Mouse (Mus musculus): ENCODE measurements around the gene Pparg. TPM values are rescaled to one million over a fixed set of nuclear protein-coding genes. Genes with fewer than 3 reads are reported as not detected.

The Pparg gene
- polyA plus RNA-seq, 1 experiment from 2014 or later = 6.4 TPM

DNA sequence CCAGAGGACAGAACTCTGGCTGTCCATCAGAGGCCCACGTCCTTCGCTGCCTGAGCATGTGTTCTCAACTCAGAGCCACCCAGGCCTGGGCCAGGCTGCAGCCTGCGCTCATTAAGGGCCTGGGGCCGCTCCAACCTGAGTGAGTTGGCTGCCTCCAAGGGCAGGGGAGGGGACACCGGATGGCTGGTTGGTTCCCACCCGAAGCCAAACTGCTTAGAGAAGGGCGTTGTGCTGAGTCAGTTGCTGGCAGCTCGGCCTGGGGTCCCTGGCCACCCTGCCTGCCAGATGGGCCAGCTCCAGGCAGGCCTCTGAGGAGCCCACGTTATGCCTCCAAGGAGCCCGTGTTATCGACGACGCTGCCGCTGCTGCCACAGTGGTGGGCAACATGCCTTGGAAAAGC lies 138.8 kb downstream of the Pparg start:
- Histone ChIP-seq H3K4me2 (replicated peaks; ENCODE audit: low read depth, low read length) (no peak overlapping the region), H3K27me3 (ENCODE audit: insufficient read depth, low read length) (no peaks in the 10 kb centered on the region), H3K9ac (replicated peaks; ENCODE audit: low read length) (no peak overlapping the region), H3K4me3 (ENCODE audit: low read length) (no peak overlapping the region), H3K9me3 (ENCODE audit: low read length) (no peaks in the 10 kb centered on the region), H3K27ac (ENCODE audit: low read length) (no peak overlapping the region), H3K36me3 (ENCODE audit: insufficient read depth, low read length) (no peaks in the 10 kb centered on the region), H3K4me1 (ENCODE audit: insufficient read depth, low read length) (peaks cover 8% of the 10 kb centered on the region; the same call in 1 of the 2 replicates)
- WGBS = 73% methylated on average over 14 of the region's 14 CpGs
- no peak for ATAC-seq (ENCODE audit: low FRiP score, low TSS enrichment)

DNA sequence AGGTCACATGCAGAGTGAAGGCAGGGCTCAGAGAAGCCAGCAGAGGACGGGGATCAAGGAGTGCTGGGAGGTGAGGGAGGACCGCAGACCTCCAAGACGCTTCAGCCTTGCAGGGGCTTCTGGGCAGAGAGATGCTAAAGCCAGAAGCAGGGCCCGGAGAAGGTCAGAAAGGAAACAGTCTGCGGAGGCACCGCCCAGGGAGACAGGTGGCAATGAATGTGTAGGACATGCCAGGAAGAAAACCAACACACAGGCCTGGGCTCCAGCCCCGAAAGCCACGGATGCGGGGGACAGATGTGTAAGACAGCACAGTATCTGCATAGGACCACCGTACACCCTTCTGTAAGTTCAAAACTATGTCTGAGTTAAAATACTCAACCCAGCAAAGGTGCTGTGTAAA lies 139.5 kb downstream of the Pparg start:
- Histone ChIP-seq H3K4me1 (ENCODE audit: insufficient read depth, low read length) (peaks cover 8% of the 10 kb centered on the region; the same call in 1 of the 2 replicates), H3K4me3 (ENCODE audit: low read length) (no peak overlapping the region), H3K36me3 (ENCODE audit: insufficient read depth, low read length) (no peaks in the 10 kb centered on the region), H3K4me2 (replicated peaks; ENCODE audit: low read depth, low read length) (no peak overlapping the region), H3K27me3 (ENCODE audit: insufficient read depth, low read length) (no peaks in the 10 kb centered on the region), H3K27ac (ENCODE audit: low read length) (no peak overlapping the region), H3K9me3 (ENCODE audit: low read length) (no peaks in the 10 kb centered on the region), H3K9ac (replicated peaks; ENCODE audit: low read length) (no peak overlapping the region)
- no peak for ATAC-seq (ENCODE audit: low FRiP score, low TSS enrichment)
- 92% methylated on average over 10 of the region's 10 CpGs for WGBS

DNA sequence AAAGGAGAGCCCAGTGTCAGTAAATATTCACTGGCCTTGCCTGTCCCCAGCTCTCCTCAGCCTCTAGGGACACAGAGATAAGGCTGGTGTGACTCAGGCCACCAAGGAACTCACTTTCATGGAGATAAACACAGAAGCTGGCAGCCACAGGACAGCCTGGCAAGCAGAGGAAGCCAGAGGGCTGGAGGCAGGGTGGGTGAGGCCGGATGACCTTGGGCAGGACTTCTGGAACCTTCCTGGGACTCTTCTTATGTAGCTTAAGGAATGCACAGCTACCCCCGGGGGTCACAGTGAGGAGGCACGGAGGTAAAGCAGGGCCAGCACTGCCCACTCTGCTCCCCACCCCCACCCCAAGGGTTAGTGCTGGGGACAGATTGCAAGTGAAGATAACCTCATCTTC lies 140.4 kb downstream of the Pparg start:
- H3K36me3 ChIP-seq (ENCODE audit: insufficient read depth, low read length) = no peaks in the 10 kb centered on the region
- no peak overlapping the region for H3K9ac ChIP-seq (replicated peaks; ENCODE audit: low read length)
- ATAC-seq (ENCODE audit: low FRiP score, low TSS enrichment) = no peak
- peaks cover 8% of the 10 kb centered on the region; the same call in 1 of the 2 replicates for H3K4me1 ChIP-seq (ENCODE audit: insufficient read depth, low read length)
- H3K4me2 ChIP-seq (replicated peaks; ENCODE audit: low read depth, low read length) = no peak overlapping the region
- no peaks in the 10 kb centered on the region for H3K9me3 ChIP-seq (ENCODE audit: low read length)
- H3K27me3 ChIP-seq (ENCODE audit: insufficient read depth, low read length) = no peaks in the 10 kb centered on the region
- H3K4me3 ChIP-seq (ENCODE audit: low read length) = no peak overlapping the region
- no peak overlapping the region for H3K27ac ChIP-seq (ENCODE audit: low read length)
- 56% methylated on average over 3 of the region's 3 CpGs for WGBS

DNA sequence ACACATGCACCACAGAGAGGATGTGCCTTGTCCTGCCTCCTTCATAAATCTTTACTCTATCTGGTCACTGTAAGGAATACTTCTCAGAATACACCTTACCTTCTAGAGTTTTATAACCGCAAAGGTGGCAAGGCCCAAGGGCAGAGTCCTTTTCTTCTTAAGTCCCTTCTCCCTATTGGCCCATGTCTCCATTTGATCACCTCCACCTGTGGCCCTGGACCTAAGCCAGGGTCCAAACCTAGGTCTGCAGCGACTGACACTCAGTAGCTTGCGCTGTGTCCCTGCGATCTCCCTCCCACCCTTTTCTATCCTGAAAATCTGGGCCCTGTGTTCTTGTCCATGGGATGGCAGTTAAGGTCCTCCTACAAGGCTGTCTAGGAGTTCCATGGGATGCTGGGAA lies 142.3 kb downstream of the Pparg start:
- H3K27ac ChIP-seq (ENCODE audit: low read length) = peak overlapping the region; percentile 20; the same call in 1 of the 2 replicates
- peaks cover 8% of the 10 kb centered on the region; the same call in 1 of the 2 replicates for H3K4me1 ChIP-seq (ENCODE audit: insufficient read depth, low read length)
- H3K4me3 ChIP-seq (ENCODE audit: low read length) = no peak overlapping the region
- WGBS = 90% methylated on average over 4 of the region's 4 CpGs
- H3K9ac ChIP-seq (replicated peaks; ENCODE audit: low read length) = no peak overlapping the region
- ATAC-seq (ENCODE audit: low FRiP score, low TSS enrichment) = no peak
- no peaks in the 10 kb centered on the region for H3K9me3 ChIP-seq (ENCODE audit: low read length)
- H3K36me3 ChIP-seq (ENCODE audit: insufficient read depth, low read length) = no peaks in the 10 kb centered on the region
- no peak overlapping the region for H3K4me2 ChIP-seq (replicated peaks; ENCODE audit: low read depth, low read length)
- H3K27me3 ChIP-seq (ENCODE audit: insufficient read depth, low read length) = no peaks in the 10 kb centered on the region

DNA sequence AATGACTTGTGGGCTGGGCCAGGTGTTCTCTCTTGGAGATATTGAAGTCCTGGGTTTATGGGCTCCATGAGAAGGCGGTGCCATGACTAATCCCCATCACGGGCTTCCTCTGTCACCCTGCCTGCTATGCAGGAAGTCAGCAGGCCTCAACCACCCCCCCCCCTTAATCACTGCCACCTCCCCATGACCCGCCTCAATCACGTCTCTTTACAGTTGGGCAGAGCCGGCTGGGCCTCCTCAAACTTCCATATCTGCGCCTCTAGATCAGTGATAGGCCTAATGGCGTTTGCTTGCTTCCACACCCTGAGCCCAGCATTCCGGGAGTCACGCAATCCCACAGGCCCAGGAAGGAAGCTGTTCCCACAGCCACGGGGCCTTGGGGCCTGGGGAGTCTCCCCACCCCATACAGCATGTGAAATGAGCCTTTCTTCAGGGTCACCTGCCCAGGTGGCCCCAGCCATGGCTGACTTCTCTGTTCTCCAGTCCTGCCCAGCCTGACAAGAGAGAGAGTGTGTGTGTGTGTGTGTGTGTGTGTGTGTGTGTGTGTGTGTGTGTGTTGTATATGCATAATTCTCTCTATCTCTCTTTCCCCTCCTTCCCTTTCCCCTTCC lies 142.9 kb downstream of the Pparg start:
- 64% methylated on average over 10 of the region's 10 CpGs for WGBS
- Histone ChIP-seq H3K27ac (ENCODE audit: low read length) (peak overlapping the region; percentile 36), H3K4me1 (ENCODE audit: insufficient read depth, low read length) (peaks cover 8% of the 10 kb centered on the region; the same call in 1 of the 2 replicates), H3K27me3 (ENCODE audit: insufficient read depth, low read length) (no peaks in the 10 kb centered on the region), H3K36me3 (ENCODE audit: insufficient read depth, low read length) (no peaks in the 10 kb centered on the region), H3K9ac (replicated peaks; ENCODE audit: low read length) (no peak overlapping the region), H3K4me2 (replicated peaks; ENCODE audit: low read depth, low read length) (no peak overlapping the region), H3K4me3 (ENCODE audit: low read length) (no peak overlapping the region), H3K9me3 (ENCODE audit: low read length) (no peaks in the 10 kb centered on the region)
- peak; percentile 65 for ATAC-seq (ENCODE audit: low FRiP score, low TSS enrichment)

DNA sequence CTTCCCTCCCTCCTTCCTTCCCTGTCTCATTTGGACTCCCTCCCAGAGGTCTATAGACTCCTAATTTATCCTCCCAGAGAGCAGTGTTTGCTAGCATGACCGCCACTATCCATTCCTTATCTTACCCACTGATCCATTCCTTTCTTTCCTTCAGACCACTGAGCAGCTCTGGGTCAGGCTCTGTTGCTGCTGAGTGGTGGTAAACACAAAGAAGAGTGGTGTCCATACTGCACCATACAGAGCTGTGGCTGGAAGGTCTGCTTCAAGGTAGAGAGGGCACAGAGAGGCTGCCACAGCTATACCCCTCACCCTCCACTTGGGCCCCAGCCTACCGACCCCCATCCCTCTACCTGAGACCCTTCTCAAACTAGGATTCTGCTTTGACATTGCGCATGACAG lies 143.4 kb downstream of the Pparg start:
- peak; percentile 53 for ATAC-seq (ENCODE audit: low FRiP score, low TSS enrichment)
- H3K27ac ChIP-seq (ENCODE audit: low read length) = peak overlapping the region; percentile 44; the same call in 1 of the 2 replicates
- 70% methylated on average over 3 of the region's 3 CpGs for WGBS

DNA sequence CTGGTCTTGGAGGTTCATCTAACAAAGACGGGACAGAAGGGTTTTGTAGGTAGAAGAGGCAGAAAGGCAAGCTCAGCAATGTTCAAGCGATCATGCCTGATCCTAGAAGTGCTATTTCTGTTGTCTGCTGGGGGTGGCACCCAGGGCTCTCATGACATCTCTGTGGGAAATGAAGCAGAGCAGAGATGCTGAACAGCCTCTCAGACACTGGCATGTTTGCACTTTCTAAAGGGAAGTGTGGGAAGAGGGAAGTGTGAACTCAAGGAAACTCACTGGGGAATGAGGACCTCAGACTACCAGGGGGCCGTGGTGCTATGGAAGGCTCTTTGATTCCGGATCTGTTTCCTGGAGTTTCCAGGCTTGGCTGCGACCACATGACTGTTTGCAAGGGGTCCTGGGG lies 144.2 kb downstream of the Pparg start:
- WGBS = 79% methylated on average over 5 of the region's 5 CpGs
- Histone ChIP-seq H3K27me3 (ENCODE audit: insufficient read depth, low read length) (no peaks in the 10 kb centered on the region), H3K27ac (ENCODE audit: low read length) (peak overlapping the region; percentile 44; the same call in 1 of the 2 replicates), H3K9me3 (ENCODE audit: low read length) (no peaks in the 10 kb centered on the region), H3K4me1 (ENCODE audit: insufficient read depth, low read length) (peaks cover 8% of the 10 kb centered on the region; the same call in 1 of the 2 replicates), H3K9ac (replicated peaks; ENCODE audit: low read length) (no peak overlapping the region), H3K4me3 (ENCODE audit: low read length) (no peak overlapping the region), H3K36me3 (ENCODE audit: insufficient read depth, low read length) (no peaks in the 10 kb centered on the region), H3K4me2 (replicated peaks; ENCODE audit: low read depth, low read length) (no peak overlapping the region)
- ATAC-seq (ENCODE audit: low FRiP score, low TSS enrichment) = no peak

More for the DNA sequence above, 143.4 kb downstream of the Pparg start:
- Histone ChIP-seq H3K36me3 (ENCODE audit: insufficient read depth, low read length) (no peaks in the 10 kb centered on the region), H3K9me3 (ENCODE audit: low read length) (no peaks in the 10 kb centered on the region), H3K4me2 (replicated peaks; ENCODE audit: low read depth, low read length) (no peak overlapping the region), H3K9ac (replicated peaks; ENCODE audit: low read length) (no peak overlapping the region), H3K4me3 (ENCODE audit: low read length) (no peak overlapping the region), H3K4me1 (ENCODE audit: insufficient read depth, low read length) (peaks cover 8% of the 10 kb centered on the region; the same call in 1 of the 2 replicates), H3K27me3 (ENCODE audit: insufficient read depth, low read length) (no peaks in the 10 kb centered on the region)

DNA sequence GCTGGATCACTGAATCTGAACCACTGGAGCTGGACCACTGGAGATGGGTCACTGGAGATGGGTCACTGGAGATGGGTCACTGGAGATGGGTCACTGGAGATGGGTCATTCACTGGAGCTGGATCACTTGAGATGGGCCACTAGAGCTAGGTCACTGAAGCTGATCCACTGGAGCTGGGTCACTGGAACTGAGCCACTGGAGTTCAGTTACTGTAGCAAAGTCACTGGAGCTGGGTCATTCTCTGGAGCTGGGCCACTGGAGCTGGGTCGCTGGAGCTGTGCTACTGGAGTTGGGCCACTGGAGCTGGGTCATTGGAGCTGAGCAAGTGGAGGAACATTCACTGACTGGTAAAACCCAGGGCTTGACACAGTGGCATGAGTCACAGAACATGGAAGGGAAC lies 145.7 kb downstream of the Pparg start:
- Histone ChIP-seq H3K27me3 (ENCODE audit: insufficient read depth, low read length) (no peaks in the 10 kb centered on the region), H3K9ac (replicated peaks; ENCODE audit: low read length) (no peak overlapping the region), H3K4me1 (ENCODE audit: insufficient read depth, low read length) (peaks cover under 1% of the 10 kb centered on the region; the same call in 1 of the 2 replicates), H3K4me2 (replicated peaks; ENCODE audit: low read depth, low read length) (no peak overlapping the region), H3K4me3 (ENCODE audit: low read length) (no peak overlapping the region), H3K27ac (ENCODE audit: low read length) (no peak overlapping the region), H3K9me3 (ENCODE audit: low read length) (no peaks in the 10 kb centered on the region), H3K36me3 (ENCODE audit: insufficient read depth, low read length) (no peaks in the 10 kb centered on the region)
- no peak for ATAC-seq (ENCODE audit: low FRiP score, low TSS enrichment)
- WGBS = 93% methylated on average over 1 of the region's 1 CpGs

DNA sequence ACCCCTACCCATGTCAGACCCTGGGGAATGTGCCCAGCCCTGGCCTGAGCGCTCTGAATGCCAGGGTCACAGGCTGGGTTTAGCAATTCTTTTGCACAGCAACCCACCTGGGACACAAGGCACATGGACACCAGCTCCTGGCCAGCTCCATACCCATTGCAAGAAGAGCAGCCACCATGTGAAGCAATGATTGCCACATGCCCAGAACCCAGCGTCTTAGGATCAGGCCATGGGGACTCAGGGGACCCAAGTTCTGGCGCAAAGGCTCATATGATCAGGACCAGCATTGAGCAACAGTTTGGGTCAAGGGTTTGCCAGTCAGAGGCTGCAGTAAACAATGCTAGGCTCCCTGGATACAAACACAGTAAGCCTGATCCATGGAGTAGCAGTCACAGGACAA lies 150.7 kb downstream of the Pparg start:
- Histone ChIP-seq H3K9ac (replicated peaks; ENCODE audit: low read length) (no peak overlapping the region), H3K4me2 (replicated peaks; ENCODE audit: low read depth, low read length) (no peak overlapping the region), H3K36me3 (ENCODE audit: insufficient read depth, low read length) (no peaks in the 10 kb centered on the region), H3K27ac (ENCODE audit: low read length) (no peak overlapping the region), H3K4me1 (ENCODE audit: insufficient read depth, low read length) (no peaks in the 10 kb centered on the region), H3K9me3 (ENCODE audit: low read length) (no peaks in the 10 kb centered on the region), H3K4me3 (ENCODE audit: low read length) (no peak overlapping the region), H3K27me3 (ENCODE audit: insufficient read depth, low read length) (no peaks in the 10 kb centered on the region)
- WGBS = 85% methylated on average over 3 of the region's 3 CpGs
- ATAC-seq (ENCODE audit: low FRiP score, low TSS enrichment) = no peak

DNA sequence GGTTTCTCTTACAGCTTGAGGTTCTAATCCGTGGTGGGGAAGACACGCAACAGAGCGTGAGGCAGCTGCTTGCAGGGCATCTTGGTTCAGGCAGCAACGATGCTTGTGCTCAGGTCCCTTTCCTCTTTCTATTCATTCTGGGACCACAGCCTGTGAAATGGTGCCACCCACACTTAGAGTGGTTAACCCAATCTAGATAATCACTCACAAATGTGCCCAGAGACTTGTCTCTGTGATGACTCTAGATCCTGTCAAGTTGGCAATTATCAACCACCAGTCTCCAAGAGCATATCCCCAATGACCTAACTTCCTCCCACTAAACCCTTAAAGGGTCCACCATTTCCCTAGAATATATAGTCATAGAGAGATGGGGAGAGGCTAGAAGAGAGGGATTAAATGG lies 152.5 kb downstream of the Pparg start:
- Histone ChIP-seq H3K4me1 (ENCODE audit: insufficient read depth, low read length) (no peaks in the 10 kb centered on the region), H3K4me2 (replicated peaks; ENCODE audit: low read depth, low read length) (no peak overlapping the region), H3K9me3 (ENCODE audit: low read length) (no peaks in the 10 kb centered on the region), H3K27me3 (ENCODE audit: insufficient read depth, low read length) (no peaks in the 10 kb centered on the region), H3K9ac (replicated peaks; ENCODE audit: low read length) (no peak overlapping the region), H3K4me3 (ENCODE audit: low read length) (no peak overlapping the region), H3K27ac (ENCODE audit: low read length) (no peak overlapping the region), H3K36me3 (ENCODE audit: insufficient read depth, low read length) (no peaks in the 10 kb centered on the region)
- no peak for ATAC-seq (ENCODE audit: low FRiP score, low TSS enrichment)
- WGBS = 97% methylated on average over 4 of the region's 4 CpGs
